Mouse (Mus musculus) ES-Bruce4 (cell line): Measurements from ENCODE around the gene Snrpb. TPM values are rescaled to one million over a fixed set of nuclear protein-coding genes. Genes with fewer than 3 reads are reported as not detected.
A peak's percentile ranks its signal among the peaks of the same experiment; 100 is the strongest.

Source experiments
- H3K27ac ChIP-seq: 2 replicates; pipeline ENCODE4 v1.5.1; 2012; ENCODE audit warnings: low read length, inconsistent platforms; ENCODE audit not compliant: insufficient read depth
- H3K27me3 ChIP-seq: 2 replicates; pipeline ENCODE4 v1.6.1; 2012; ENCODE audit warnings: mild to moderate bottlenecking, low read length, inconsistent platforms; ENCODE audit not compliant: control insufficient read depth, poor library complexity, insufficient read depth, severe bottlenecking
- H3K36me3 ChIP-seq: 2 replicates; pipeline ENCODE4 v1.6.1; 2012; ENCODE audit warnings: inconsistent platforms, mild to moderate bottlenecking, low read length, moderate library complexity; ENCODE audit not compliant: control insufficient read depth, poor library complexity, insufficient read depth, severe bottlenecking
- H3K4me1 ChIP-seq: one replicate; pipeline ENCODE4 v1.8.1; 2011; ENCODE audit warnings: low read length; ENCODE audit not compliant: control insufficient read depth, insufficient read depth
- H3K4me3 ChIP-seq: 2 replicates; pipeline ENCODE4 v1.5.1; 2011; ENCODE audit warnings: low read depth, mild to moderate bottlenecking, low read length
- H3K9ac ChIP-seq: 2 replicates; pipeline ENCODE4 v1.6.1; 2012; ENCODE audit warnings: low read depth, mild to moderate bottlenecking, inconsistent platforms; ENCODE audit not compliant: poor library complexity, severe bottlenecking
- H3K9me3 ChIP-seq: replicated peaks from 2 replicates; pipeline ENCODE4 v1.6.1; 2012; ENCODE audit warnings: mild to moderate bottlenecking, low read length, inconsistent platforms; ENCODE audit not compliant: control insufficient read depth, poor library complexity, insufficient read depth, severe bottlenecking
- CTCF ChIP-seq: IDR thresholded peaks from one replicate; pipeline ENCODE4 v1.8.1; 2011; ENCODE audit warnings: low read depth, low read length
- EP300 ChIP-seq: IDR thresholded peaks from 2 replicates; pipeline ENCODE4 v1.6.1; 2011; ENCODE audit warnings: low read depth, low read length; ENCODE audit not compliant: insufficient read depth
- POLR2A ChIP-seq: IDR thresholded peaks from one replicate; pipeline ENCODE4 v1.8.1; 2011; ENCODE audit warnings: low read length; ENCODE audit not compliant: insufficient read depth
- polyA plus RNA-seq: library from polyadenylated mRNA; stranded (reverse); fragments of >200 nt; gene quantifications from 2 replicates; pipeline ENCODE4 v1.2.4, GENCODE M21; 2011; ENCODE audit warnings: low read depth; ENCODE audit not compliant: missing spikeins, insufficient read depth, insufficient read length

Gene Snrpb
- polyA plus RNA-seq, 1 experiment: 244 TPM

DNA sequence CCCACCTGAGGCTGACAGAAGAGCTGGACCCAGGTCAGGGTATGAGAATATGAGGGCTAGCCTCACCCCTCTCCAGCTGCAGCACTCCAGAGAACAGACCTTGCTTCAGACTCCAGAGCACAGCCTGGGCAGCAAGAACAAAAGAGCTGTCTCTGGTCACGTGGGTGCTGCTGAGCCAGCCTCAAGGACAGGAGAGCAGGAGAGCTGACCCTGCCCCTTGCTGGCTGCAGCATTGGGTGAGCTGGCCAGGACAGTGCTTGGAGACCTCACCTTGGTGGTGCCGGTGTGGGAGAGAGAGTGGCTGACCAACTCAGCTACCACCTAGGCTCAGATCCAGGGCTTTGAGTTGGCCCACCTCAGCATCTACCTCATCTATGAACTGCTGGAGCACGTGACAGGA, 24.0 kb downstream of the Snrpb start:
- Histone ChIP-seq H3K36me3 (no peaks in the 10 kb centered on the region), H3K4me1 (no peaks in the 10 kb centered on the region), H3K9ac (no peak overlapping the region), H3K27ac (no peak overlapping the region), H3K27me3 (no peaks in the 10 kb centered on the region), H3K9me3 (no peaks in the 10 kb centered on the region), H3K4me3 (no peak overlapping the region)
- no peak for TF ChIP-seq EP300
- TF ChIP-seq CTCF: no peak

- no peaks in the 10 kb centered on the region for H3K36me3 ChIP-seq
- H3K4me1 ChIP-seq: no peaks in the 10 kb centered on the region
- TF ChIP-seq EP300 (no peak), POLR2A (no peak), CTCF (no peak)
- no peak overlapping the region for H3K4me3 ChIP-seq
- H3K27me3 ChIP-seq: no peaks in the 10 kb centered on the region
- no peak overlapping the region for H3K27ac ChIP-seq
- H3K9me3 ChIP-seq: no peaks in the 10 kb centered on the region
- no peak overlapping the region for H3K9ac ChIP-seq
Observed at GRCm38 (mm10) chr2:130146089-130146668, 33.0 kb downstream of the Snrpb start.

DNA sequence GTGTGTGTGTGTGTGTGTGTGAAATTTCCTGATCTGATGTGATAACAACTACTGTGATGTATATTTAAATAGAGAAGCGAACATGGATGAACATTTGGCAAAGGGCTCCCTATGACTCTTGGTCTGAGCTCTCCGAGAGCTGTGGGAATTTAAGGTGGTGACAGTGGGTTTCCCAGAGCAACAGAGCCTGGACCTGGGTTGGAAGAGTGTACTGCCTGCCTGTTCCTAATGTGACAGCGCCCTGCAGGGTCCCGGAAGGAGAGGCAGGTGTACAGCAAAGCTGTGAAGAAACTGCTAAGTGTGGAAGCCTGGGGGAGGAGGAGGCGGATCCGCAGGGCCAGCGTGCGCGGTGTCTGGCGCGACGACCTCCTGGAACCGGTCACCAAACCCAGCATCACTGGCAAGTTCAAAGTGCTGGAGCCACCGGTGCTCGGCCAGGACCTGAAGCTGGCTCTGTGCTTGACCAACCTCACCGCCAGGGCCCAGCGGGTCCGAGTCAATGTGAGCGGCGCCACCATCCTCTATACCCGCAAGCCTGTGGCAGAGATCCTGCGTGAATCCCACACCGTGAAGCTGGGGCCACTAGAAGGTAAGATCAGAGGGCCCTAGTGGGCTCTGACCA, 34.4 kb downstream of the Snrpb start:
- no peaks in the 10 kb centered on the region for H3K4me1 ChIP-seq
- no peaks in the 10 kb centered on the region for H3K27me3 ChIP-seq
- H3K4me3 ChIP-seq: peak overlapping the region; percentile 48
- TF ChIP-seq POLR2A (no peak), CTCF (no peak), EP300 (no peak)
- no peak overlapping the region for H3K9ac ChIP-seq
- H3K9me3 ChIP-seq: no peaks in the 10 kb centered on the region
- H3K36me3 ChIP-seq: no peaks in the 10 kb centered on the region
- no peak overlapping the region for H3K27ac ChIP-seq

DNA sequence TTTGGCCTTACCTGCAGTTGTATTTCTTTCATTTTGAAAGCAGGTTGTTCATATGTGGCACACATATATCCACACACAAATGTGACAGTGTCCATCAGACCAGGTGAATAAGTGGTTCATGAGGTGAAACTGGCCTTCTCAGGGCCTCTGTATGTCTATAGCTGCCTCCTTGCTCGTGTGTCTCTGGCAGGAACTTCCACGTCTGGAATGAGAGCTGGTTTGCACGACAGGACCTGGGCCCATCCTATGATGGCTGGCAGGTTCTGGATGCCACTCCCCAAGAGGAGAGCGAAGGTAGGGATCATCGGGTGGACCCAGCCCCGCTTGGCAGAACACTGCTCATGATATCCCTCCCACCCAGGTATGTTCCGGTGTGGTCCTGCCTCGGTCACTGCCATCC, 36.2 kb downstream of the Snrpb start:
- no peaks in the 10 kb centered on the region for H3K36me3 ChIP-seq
- no peak for TF ChIP-seq CTCF
- TF ChIP-seq POLR2A: no peak
- TF ChIP-seq EP300: no peak
- H3K27me3 ChIP-seq: no peaks in the 10 kb centered on the region
- no peak overlapping the region for H3K4me3 ChIP-seq
- H3K27ac ChIP-seq: no peak overlapping the region
- H3K9ac ChIP-seq: no peak overlapping the region
- no peaks in the 10 kb centered on the region for H3K4me1 ChIP-seq
- no peaks in the 10 kb centered on the region for H3K9me3 ChIP-seq

DNA sequence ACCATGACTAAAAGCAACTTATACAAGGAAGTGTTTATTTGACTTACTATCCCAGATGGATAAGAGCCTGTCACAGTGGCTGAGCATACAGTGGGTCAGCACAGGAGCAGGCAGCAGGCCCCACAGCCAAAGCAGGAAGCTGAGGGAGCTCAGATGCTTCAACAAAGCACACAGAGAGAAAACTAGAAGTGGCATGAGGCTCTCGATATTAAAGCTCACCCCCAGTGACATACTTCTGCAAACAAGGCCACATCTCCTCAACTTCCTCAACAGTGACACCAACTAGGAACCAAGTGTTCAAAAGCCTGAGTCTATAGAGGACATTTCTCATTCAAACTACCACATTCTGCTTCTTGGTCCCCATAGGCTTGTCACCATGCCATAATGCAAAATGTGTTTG, 49.5 kb downstream of the Snrpb start:
- Histone ChIP-seq H3K36me3 (no peaks in the 10 kb centered on the region), H3K4me3 (no peak overlapping the region), H3K27ac (no peak overlapping the region), H3K4me1 (no peaks in the 10 kb centered on the region), H3K9me3 (no peaks in the 10 kb centered on the region; the same call in 1 of the 2 replicates), H3K27me3 (no peaks in the 10 kb centered on the region), H3K9ac (no peak overlapping the region)
- TF ChIP-seq POLR2A (no peak), EP300 (no peak), CTCF (no peak)

GRCm38 (mm10) chr2:130126073-130126472, 53.1 kb downstream of the Snrpb start:
- Histone ChIP-seq H3K9ac (no peak overlapping the region), H3K9me3 (no peaks in the 10 kb centered on the region), H3K36me3 (no peaks in the 10 kb centered on the region), H3K27me3 (no peaks in the 10 kb centered on the region), H3K27ac (no peak overlapping the region), H3K4me3 (no peak overlapping the region), H3K4me1 (no peaks in the 10 kb centered on the region)
- TF ChIP-seq CTCF (no peak), POLR2A (no peak)
